Mouse (Mus musculus): ENCODE results near the gene Cyp46a1.

DNA sequence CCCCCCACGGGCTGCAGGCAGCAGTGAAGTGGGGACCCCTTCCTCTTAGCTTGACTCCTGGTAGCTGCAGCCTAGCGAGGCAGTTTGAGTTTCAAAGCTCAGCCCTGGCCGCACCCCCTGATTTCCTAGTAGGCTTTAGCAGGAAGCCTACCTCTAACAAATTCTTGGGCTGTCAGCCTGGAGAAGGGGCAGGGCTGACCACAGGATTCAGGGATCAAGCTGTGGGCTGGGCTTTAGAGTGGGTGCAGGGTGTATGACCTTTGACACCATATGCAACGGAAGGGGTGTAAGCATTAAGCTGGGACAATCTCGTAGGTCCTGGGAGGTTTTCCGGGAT lies 37.2 kb downstream of the Cyp46a1 start:
- TF ChIP-seq NANOG (IDR thresholded peaks at IDR 0.05; ENCODE audit: borderline replicate concordance, low read length), result no peak
- TF ChIP-seq CTCF (conservative IDR thresholded peaks at IDR 0.05; ENCODE audit: low read length), result no peak
